Mouse (Mus musculus): Measurements from ENCODE around the gene Fbxo2.
"Not testable (repeated sequence)": the region's sequence is repeated elsewhere in the genome, so short reads cannot be mapped to it uniquely, and the experiment has no call there.

Fbxo2 gene

DNA sequence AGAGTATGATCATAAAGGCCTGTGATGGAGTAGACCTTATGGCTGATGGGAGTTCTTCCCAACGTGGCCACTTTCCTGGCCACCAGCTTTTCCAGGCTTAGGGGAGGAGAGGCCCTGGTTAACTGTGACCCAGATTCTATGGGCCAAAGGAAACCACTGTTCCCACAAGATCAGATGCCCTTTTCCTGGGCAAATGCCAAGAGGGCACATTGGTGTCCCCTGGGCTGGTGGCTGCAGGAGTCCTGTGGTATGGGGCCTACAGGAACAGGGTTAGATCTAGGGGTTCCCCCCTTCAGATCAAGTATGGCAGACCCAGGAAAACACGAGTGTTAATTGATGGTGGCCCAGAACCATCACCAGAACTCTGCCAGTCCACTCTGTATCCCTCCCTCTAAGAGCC, 12.7 kb upstream of the Fbxo2 start:
- DNase-seq = no peak

DNA sequence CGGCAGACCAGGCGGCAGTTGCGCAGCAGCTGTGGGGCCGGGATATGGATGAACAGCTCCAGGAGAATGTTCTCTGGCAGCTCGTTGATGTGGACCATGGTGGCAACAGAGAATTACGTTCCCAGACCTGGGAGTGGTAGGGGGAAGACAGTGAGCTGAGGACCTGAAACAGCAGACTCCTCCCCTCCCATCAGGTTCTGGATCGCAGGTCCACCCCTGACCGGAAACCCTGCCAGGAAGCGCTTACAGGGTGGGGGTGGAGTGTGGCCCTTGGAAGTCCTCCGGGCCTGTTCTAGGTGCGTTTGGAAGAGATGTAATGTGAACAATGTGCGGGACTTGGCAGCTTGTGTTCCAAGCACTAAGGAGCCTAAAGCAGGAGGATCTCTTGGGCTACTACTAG, 10.9 kb upstream of the Fbxo2 start:
- DNase-seq = no peak

DNA sequence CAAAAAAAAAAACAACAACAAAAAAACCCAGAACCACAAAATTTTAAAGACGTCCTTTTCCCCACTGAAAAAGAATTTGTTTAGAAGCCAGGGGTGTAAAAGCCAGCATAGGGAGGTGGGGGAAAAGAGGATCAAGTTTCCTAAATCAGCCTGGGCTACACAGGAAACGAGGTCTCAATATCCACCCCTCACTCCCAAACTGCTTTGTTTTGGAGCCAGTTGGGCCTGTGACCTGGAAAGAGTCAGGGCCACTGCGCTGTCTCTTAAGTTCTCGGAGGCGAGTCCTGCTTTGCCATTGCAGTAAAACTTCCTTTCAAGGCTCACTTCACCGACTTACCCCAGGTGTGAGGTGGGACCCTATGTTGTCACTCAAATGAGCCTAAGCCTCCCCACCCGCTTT, 10.2 kb upstream of the Fbxo2 start:
- DNase-seq = no peak

DNA sequence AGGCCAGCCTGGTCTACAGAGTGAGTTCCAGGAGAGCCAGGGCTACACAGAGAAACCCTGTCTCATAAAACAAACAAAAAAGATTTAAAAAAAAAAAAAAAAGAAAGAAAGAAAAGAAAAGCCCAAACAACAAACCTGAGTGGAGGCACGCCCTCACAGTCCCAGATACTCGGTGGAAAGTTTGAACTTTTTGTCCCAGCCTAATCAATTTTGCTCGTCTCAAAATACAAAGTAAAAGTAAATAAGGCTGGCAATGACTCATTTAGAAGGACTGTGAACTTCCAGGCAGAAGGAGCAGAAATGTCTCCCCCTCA, 9.5 kb upstream of the Fbxo2 start:
- no peak for DNase-seq

DNA sequence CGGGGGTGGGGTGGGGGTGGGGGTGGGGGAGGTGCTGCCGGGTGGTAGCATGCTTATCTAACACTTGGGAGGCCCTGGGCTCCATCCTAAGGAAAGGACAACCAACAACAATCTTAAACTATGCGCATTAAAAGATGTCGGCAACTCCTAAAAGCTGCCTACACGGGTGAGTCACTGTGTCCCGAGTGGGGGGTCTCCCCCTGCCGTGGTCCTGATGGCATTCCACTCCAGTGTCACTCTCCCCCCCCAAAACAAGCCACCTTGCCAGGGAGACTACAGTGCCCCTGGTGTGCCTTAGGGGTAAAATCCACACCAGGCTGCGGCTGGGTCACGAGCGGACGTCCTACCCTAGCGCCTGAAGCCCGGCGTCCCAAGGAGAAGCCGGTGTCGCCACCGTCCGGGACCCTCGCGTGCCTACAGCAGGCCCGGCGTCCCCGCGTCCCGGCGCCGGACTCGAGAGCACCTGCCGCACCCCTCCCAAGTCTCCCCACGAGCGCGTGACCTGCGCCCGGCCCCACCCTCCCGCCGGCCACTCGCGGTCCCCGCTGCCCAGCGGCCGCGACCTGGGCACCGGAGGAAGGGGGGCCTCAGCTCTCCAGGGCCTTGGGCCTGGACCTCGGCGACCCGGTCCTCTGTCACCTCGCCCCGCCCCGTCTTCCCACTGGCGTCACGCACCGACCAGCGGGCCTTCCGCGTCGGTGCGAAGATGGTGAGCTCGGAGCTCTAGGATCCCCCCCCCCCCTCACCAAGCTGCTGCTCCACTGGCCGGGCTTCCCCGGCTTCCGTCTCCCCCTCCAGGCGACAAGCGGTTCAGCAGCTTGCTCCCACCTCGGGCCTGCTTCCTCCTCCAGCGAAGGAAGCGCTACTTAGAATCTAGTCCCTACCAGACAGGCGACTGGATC, 8.9 kb upstream of the Fbxo2 start, which contains the start of gene Fbxo6:
Gene Fbxo6, minus strand, starts transcription at position 874 of the 902 bp plus-strand sequence.
- DNase-seq = peak; percentile 88

DNA sequence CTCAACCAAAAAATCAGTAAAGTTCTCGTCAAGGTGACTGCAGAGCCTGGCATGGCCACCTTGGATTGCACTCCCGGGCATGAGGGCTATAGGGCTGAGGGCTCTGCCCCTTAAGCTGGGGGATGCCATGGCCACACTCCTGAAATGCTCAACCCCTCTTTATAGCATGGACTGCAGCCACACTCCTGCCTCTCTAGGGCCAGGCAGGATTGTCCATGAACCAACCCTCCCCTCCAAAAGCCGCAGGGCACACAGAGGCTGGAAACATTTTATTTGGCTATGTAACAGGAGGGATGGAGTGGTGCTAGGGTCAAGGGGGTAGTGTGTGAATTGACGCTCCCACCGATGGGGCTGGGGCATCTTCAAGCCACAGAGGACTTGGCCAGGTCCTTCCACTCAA, 7.9 kb upstream of the Fbxo2 start:
- DNase-seq = no peak

DNA sequence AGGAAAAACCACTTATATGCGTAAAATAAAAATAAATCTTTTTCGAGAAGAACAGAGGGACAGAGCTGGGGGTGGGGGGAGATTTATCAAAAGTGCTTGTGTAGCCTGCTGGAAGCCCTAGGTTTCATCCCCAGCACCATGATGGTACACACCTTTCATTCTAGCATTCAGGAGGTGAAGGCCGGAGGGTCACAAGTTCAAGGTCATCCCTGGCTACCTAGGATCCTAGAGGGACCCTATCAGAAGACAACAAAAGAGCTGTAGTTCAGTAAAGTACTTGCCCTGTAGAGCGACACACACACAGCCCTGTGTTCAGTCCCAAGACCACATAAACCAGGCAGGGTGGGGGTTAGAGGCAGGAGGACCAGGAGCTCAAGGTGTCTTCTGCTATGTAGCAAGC, 6.4 kb upstream of the Fbxo2 start:
- no peak for DNase-seq

DNA sequence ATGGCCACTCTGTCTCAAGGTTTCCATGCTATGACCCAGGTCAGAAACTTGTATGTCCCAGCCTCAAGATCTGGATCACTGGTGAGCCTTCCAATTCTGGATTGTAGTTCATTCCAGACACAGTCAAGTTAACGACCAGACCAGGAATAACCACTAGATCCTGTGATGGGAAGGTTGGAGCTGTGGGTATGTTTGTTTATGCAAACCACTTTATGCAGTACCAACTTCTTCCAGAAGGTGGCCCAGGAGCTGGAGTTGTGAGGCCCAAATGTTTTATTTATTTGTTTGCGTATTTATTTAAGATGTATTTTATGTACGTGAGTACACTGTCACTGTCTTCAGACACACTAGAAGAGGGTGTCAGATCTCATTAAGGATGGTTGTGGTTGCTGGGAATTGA, 5.4 kb upstream of the Fbxo2 start:
- no peak for DNase-seq

DNA sequence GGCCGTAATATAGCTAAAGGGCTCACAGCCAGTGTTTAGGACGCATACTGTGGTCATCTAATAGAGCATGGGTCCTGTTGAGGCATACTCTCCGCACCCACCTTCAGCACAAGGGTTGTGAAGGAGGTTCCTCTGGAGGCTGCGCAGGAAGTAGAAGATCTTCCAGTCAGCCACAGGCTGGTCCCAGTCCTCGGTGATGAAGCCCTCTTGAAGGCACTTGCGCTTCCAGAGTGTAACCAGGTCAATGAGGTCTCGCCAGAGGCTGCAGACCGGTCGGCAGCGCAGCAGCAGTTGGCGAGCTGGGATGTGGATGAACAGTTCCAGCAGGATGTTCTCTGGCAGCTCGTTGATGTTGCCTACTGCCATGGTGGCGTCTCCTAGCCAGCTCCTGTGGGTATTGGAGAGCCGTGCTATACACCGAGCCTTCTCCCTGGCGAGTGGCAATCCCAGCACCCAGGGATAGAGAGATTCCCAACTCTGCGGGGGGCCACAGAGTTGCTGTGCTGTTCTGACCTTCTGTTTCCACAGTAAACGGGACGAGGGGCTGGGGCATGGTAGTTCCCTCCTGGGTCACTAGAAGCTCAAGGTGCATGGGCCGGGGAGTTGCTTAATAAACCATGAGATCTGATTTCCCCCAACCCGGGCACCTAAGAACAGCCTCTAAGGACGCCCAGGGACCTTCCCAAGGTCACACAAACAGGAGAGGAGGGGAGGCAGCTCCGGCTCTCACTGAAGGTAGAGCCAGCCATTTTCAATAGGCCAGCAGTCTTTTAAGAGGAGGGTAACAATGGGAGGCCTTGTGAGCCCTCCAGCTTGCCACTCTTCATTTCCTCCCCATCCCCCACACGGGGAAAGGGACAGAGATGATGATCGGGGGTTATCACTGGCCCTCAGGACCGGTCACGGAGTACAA, 1.7 kb upstream of the Fbxo2 start:
- no peak for DNase-seq

DNA sequence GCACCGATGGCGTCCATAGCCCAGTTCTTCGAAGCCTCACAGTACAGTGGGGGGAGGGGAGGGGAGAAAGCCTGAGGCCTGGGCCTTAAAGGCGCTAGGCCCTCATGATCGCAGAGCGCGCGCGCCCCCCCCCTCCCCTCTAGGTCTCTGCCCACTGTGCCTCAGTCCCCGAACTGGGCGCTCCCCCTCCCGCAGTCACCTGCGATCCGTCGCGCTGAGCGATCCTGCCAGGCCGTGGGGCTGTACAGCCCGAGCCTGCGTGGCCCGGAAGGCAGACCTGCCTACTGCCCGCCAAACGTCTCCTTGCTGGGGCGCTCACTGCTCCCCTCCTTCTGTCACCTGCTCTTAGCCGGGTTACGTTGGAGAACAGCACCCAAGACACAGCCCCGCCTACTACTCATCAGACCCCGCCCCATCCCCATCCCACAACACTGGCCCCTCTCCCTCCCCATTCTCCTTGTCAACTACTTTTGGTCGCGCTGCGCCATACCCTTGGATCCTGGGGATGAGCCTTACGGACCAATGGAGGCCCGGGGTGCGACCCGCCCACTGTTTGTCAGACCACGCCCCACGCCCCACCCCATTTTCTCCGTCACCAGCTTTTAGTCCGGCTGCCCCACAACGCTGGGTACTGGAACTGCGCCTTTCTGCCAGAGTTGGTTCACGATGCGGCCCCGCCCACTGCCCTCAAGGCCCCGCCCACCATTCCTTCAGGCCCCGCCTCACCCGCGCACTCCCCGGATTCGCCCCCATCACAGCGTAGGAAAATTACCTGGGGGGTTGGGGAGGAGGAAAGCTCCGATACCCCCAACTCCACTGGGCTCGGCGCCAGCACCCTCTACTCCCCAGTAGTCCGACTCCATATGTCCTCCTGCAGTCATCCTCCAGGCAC, 631 bp upstream of the Fbxo2 start:
- peak; percentile 93 for DNase-seq

DNA sequence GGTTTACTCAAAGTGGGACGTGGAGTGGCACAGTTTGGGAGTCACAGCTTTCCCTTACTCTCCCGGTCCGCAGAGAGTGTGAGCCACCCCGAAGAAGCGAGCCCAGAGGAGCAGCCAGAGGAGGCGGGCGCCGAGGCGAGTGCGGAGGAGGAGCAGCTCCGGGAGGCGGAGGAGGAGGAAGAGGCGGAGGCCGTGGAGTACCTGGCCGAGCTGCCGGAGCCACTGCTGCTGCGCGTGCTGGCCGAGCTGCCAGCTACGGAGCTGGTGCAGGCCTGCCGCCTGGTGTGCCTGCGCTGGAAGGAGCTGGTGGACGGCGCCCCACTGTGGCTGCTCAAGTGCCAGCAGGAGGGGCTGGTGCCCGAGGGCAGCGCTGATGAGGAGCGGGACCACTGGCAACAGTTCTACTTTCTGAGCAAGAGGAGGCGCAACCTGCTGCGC, 3.6 kb downstream of the Fbxo2 start:
- peak; percentile 72 for DNase-seq

DNA sequence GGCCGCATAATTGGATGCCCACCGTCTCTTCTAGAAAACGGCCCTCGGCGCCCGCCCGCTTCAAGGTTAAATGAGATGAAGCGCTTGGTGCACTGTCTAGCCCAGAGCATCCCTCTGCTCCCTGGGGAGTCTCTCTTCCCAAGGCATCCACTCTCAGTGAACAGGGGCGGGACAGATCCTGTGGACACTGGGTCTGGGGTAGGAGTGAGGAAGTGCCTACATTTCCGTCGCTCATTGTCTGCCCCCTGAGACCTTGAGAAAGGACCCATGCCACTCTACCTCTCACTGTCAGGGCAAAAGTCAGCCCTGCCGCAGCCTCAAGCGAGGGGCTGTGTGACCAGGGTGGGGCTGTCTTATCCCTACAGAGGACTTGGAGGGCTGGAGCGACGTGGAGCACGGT, 4.0 kb downstream of the Fbxo2 start:
- no peak for DNase-seq

DNA sequence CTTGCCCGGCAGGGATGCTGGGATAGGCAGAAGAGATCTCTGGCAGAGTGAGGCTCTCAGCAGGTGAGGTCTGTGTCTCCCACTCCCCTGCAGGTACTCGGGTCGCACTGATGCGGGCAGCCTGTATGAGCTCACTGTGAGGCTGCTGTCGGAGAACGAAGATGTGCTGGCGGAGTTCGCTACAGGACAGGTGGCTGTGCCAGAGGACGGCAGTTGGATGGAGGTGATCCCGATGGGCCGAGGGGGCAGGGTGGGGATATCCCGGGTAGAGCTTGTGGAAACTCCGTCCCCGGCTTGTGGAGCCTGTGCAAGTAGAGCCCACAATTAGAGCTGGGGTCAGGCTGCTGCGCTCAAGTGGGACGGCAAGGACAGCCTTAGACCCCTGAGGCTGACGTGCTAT, 5.1 kb downstream of the Fbxo2 start:
- no peak for DNase-seq

DNA sequence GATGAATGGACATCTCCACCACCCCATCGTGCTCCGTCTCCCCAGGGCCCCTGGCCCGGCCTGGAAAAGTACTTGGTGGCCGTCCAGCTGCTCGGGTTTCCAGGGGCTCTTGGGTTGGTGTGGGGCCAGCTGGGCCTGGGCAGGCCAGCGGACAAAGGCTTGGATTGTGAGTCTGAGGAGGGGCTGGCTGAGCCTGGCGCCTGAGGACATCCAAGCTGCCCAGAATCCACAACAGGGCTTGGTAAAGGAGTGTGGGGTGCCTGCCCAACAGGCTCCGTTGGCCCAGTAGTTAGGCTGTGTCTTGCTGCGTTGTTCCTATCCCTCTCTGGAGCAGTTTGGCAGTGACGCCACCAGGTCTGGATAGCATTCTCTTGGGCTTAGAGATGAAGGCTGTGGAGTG, 6.0 kb downstream of the Fbxo2 start:
- DNase-seq = no peak

DNA sequence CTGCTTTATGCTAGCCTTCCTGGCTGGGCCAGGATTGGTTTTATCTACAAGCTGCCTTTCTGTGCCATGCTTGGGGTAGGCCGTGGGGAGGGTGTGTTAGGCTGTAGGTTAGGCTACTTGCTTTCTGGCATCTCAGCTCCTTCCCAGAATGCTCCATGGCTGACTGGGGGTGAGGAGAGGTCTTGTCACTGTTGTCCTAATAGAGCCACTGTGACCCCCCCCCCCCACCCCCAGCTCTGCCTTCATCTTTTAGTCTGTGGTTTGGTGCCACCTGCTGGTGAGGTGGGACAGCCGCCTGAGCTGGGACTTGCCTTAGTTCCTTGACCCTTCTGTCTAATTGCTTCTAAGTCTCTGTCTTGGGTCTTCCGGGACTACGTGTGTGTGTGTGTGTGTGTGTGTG, 6.6 kb downstream of the Fbxo2 start:
- peak; percentile 61 for DNase-seq

DNA sequence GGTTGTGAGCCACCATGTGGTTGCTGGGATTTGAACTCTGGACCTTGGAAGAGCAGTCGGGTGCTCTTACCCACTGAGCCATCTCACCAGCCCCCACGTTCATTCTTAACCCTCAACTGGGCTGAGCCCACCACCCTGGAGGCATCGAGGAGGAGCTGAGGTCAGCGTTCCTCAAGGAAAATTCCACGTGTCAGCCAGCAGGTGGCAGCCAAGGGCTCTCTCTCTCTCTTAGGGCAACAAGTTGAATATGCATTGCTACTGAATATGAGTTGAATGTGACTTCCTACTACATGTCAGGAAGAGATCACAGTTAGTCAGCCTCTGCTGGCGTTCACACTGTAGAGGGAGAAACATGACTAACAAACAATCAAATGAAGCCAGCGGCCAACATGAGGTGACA, 7.9 kb downstream of the Fbxo2 start:
- DNase-seq = peak; percentile 76

DNA sequence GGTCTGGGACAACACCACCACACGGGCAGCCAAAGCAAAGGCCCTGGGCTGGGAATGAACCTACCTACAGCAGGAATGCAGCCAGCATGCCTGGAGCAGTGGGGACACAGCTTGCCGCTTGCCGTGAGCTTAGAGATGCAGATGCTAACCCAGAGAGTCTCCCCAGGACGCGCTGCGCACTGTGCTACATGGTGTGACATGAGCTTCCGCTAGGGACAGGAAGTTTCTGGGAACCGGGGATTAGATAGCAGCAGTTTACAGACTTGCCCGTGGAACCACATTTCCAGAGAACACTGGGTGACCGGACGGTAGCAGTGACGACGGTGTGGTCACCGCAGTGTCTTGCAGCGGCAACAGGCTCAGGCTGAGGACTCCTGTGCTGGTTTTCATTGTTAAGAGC, 9.2 kb downstream of the Fbxo2 start:
- DNase-seq = no peak

DNA sequence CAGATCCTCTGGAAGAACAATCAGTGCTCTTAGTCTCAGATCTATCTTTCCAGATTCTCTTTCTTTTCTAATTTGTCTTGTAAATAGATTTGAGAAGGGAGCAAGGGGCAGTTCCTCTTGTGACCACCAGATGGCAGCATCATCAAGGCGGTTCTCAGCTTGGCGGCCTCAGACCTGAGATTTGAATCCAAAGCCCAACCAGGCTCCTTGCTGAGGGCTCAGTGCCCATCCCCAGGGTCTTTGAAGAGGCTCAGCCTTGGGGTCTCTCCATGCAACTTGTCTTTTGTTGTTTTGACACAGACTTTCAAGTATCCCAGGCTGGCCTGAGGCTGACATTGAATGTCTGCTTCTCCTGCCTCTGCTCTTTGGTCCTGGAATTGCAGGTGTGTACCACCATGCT, 10.4 kb downstream of the Fbxo2 start:
- peak; percentile 41 for DNase-seq

DNA sequence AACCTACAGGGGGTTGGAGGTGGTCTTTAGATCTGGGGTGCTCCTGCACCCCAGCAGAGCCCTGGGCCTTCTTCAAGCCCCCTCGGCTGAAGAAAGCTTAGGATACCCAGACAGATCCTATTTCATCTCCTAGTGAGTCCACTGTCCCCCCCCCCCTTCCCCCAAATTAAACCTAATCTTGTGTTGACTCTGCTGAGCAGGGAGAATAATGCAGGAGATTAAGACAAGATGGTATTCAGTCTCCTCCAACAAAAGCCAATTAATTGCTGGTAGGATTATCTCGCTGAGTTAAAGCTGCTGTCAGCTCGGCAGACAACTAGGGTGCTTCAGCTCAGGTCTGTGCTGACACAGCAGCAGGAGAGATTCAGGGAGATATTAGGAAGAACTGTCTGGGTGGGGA, 10.8 kb downstream of the Fbxo2 start:
- no peak for DNase-seq

DNA sequence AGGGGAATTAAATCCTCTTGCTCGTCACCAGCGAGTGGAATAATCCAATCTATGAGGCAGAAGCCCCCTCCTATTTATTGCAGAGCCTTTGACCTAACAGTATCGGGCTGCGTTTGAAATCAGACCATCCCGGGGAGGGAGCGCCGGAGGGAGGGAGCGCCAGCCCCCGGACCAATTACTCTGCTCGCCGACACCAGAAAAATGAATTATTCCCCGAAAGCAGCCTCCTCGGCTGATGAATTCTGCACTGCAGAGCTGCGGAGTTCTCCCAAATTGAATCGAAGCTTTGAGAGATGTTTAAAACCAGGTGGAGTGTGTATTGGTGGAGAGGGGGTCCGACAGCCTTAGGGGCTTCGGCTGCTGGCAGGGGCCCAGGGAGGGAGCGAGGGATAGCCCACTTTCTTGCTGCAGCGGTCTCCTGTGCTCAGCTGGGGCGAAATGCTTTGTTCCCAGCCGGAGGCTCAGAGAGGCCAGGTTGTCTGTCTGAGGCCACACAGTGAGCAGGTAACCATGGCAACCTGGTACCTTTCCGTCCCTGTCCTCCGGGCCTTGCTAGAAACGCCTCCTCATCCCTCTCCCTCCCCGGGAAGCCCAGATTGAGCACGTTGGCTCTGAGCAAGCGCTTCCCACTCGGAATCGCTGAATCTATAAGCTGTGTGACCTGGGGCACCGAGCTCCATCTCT, 13.5 kb downstream of the Fbxo2 start:
- no peak for DNase-seq

DNA sequence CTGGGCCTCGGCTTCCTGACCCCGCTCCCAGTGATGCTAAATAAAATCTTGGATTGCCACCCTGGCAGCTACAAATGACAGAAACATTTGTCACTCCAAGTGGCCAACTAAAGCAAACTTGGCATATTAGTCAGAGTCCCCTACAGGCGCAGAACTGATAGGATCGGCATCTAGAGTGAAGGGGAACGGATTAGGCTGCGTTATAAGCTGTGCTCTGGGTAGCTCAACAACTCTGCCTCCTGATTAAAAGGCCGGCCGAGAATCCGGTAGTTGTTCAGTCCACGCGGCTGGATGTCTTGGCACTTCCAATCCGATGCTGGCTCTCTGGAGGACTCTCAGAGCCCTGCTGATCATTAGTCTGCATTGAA, 14.1 kb downstream of the Fbxo2 start:
- no peak for DNase-seq

DNA sequence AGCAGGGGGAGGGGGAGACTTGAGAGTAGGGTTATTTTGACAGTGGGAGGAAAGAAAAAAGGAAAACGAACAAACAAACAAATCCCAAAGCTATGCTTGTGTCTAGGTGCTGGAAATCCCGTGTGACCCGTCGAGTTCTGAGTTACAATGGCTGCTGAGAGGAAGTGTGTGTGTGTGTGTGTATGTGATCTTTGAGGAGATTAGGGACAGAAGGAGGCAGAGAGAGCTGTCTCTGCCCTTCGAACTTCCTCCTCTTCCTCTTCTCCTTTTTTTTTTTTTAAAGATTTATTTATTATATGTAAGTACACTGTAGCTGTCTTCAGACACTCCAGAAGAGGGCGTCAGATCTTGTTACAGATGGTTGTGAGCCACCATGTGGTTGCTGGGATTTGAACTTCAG, 16.2 kb downstream of the Fbxo2 start:
- DNase-seq = not testable (repeated sequence)

Measured in liver (tissue).